Mouse (Mus musculus): Measurements from ENCODE around the gene Ccdc63. TPM values are rescaled to one million over a fixed set of nuclear protein-coding genes. Genes with fewer than 3 reads are reported as not detected.

Ccdc63 gene
- polyA plus RNA-seq, 1 experiment, result 0.07 TPM

DNA sequence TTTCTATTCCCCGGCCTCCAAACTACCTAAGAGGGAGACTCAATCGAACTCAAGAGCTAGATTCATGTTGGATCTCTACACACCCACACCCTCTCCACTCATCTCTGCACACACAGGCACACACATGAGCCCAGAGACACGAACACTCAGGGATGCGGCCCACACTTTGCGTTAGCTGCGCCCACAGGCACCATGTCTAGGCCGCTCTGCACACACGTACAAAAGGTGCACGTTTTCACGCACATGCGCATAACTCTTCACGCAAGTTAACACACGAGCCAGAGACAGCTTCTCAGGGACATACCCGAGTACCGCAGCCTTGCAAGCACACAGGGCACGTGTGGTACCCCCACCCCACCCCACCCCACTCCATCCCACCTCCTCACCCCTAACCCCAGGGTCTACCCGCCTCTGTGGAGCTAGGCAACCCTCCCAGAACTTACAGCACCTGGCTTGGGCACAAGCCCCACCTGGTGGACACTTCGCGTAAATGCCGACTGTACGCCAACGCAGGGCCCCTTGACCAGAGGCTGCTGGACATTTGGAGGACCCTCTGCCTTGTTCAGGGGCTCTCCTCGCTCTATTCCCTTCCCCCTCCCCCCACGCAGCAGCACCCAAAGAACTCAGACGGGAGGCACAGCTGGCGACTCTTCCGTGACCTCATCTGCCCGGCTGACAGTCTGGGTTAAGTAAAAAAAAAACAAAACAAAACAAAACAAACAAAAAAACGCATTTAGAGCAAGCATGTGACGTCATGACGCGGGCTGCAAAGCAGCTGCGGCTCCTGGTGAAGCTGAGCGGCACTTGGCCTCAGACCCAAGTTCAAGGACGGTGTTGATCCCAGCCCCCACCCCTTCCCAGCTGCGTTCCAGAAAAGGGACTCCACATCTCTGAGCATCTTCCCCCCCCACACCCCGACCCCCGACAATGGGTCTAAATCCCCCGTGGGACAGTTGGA lies 81.3 kb downstream of the Ccdc63 start:
- TF ChIP-seq CTCF (IDR thresholded peaks at IDR 0.05; ENCODE audit: borderline replicate concordance, extremely low read depth, insufficient read depth, insufficient read length) (peak; percentile 91), POLR2A (IDR thresholded peaks at IDR 0.05; ENCODE audit: borderline replicate concordance, extremely low read depth, insufficient read depth, insufficient read length, poor library complexity, severe bottlenecking) (no peak)

More for the DNA sequence above, 81.3 kb downstream of the Ccdc63 start:
- DNase-seq (ENCODE audit: low read depth), result peak; percentile 77

Other genes starting within 250 kb of the Ccdc63 start
- 50.2 and 52.6 TPM in 2 replicates for gene Cux2, start 90.7 kb downstream of the Ccdc63 start, polyA plus RNA-seq (2012; rRNA removed)
- 0.26 and 0.32 TPM in 2 replicates for gene Myl2, start 39.9 kb downstream of the Ccdc63 start, polyA plus RNA-seq (2012; rRNA removed)
- gene Ppp1cc, start 17.5 kb upstream of the Ccdc63 start, polyA plus RNA-seq (2012; rRNA removed), result 270 and 345 TPM in 2 replicates
- 2.3 and 2.4 TPM in 2 replicates for gene Hvcn1, start 66.0 kb upstream of the Ccdc63 start, polyA plus RNA-seq (2012; rRNA removed)
- gene Tctn1, start 123.6 kb upstream of the Ccdc63 start, polyA plus RNA-seq (2012; rRNA removed), result 40.2 and 42.3 TPM in 2 replicates
- gene Pptc7, start 143.5 kb upstream of the Ccdc63 start, polyA plus RNA-seq (2012; rRNA removed), result 11.8 and 13.4 TPM in 2 replicates
- 21.8 and 24.6 TPM in 2 replicates for gene Rad9b, start 213.4 kb upstream of the Ccdc63 start, polyA plus RNA-seq (2012; rRNA removed)
- gene Vps29, start 213.5 kb upstream of the Ccdc63 start, polyA plus RNA-seq (2012; rRNA removed), result 135 and 150 TPM in 2 replicates
- gene Gpn3, start 231.1 kb upstream of the Ccdc63 start, polyA plus RNA-seq (2012; rRNA removed), result 40.1 and 64.1 TPM in 2 replicates
- gene Fam216a, start 231.5 kb upstream of the Ccdc63 start, polyA plus RNA-seq (2012; rRNA removed), result 127 and 158 TPM in 2 replicates

Data from brain, embryonic 14.5 days (tissue).